Mouse (Mus musculus) C2C12 (cell line): ENCODE data around the gene 1190002N15Rik.

Experiments used
- CEBPB ChIP-seq: IDR thresholded peaks from one replicate; pipeline ENCODE4 v1.6.1; 2011; ENCODE audit warnings: low read depth, mild to moderate bottlenecking, control low read depth, moderate library complexity
- CTCF ChIP-seq: IDR thresholded peaks from one replicate; pipeline ENCODE4 v1.5.1; 2011; ENCODE audit not compliant: control insufficient read depth, insufficient read depth, insufficient read length
- FOSL1 ChIP-seq: IDR thresholded peaks from one replicate; pipeline ENCODE4 v1.8.0; 2011; ENCODE audit warnings: mild to moderate bottlenecking, low read length; ENCODE audit not compliant: poor library complexity, insufficient read depth, severe bottlenecking
- MAX ChIP-seq: IDR thresholded peaks from one replicate; pipeline ENCODE4 v1.6.1; 2011; ENCODE audit warnings: mild to moderate bottlenecking, control low read depth
- MYOD1 ChIP-seq: IDR thresholded peaks from one replicate; pipeline ENCODE4 v1.6.1; 2011; ENCODE audit warnings: low read depth; ENCODE audit not compliant: control insufficient read depth, insufficient read length
- MYOG ChIP-seq: IDR thresholded peaks from one replicate; pipeline ENCODE4 v1.6.1; 2011; ENCODE audit not compliant: control insufficient read depth, insufficient read length; ENCODE audit errors: extremely low read depth
- USF1 ChIP-seq: IDR thresholded peaks from one replicate; pipeline ENCODE4 v1.6.1; 2011; ENCODE audit warnings: low read depth, mild to moderate bottlenecking, control low read depth, moderate library complexity

GRCm38 (mm10) chr9:94581661-94582060 lies 43.8 kb upstream of the 1190002N15Rik start:
- no peak for TF ChIP-seq CTCF
- no peak for TF ChIP-seq MYOG
- no peak for TF ChIP-seq USF1
- no peak for TF ChIP-seq MAX
- no peak for TF ChIP-seq CEBPB
- no peak for TF ChIP-seq FOSL1
- no peak for TF ChIP-seq MYOD1
